Mouse (Mus musculus) megakaryocyte, embryonic 14.5 days (primary cell): ENCODE measurements at regions not wholly inside any gene's neighbourhood (a gene's known extent, or its start where the extent isn't known, plus 50 kb on each side); places are given as distances from the start of the nearest gene placed in this dataset.

Source experiments
- H3K27me3 ChIP-seq: replicated peaks from 2 replicates; pipeline ENCODE3; 2012; ENCODE audit warnings: inconsistent platforms
- H3K36me3 ChIP-seq: replicated peaks from 2 replicates; pipeline ENCODE3; 2012; ENCODE audit warnings: low read length, inconsistent platforms, mixed read lengths
- H3K4me1 ChIP-seq: 2 replicates; pipeline ENCODE4 v1.6.1; 2012; ENCODE audit warnings: inconsistent platforms
- H3K4me3 ChIP-seq: replicated peaks from 2 replicates; pipeline ENCODE3; 2012; ENCODE audit warnings: moderate library complexity, mild to moderate bottlenecking, inconsistent platforms
- H3K9me3 ChIP-seq: 2 replicates; pipeline ENCODE4 v1.6.1; 2012; ENCODE audit warnings: inconsistent platforms
- FLI1 ChIP-seq: IDR thresholded peaks from 2 replicates; pipeline ENCODE4 v1.6.1; 2012; ENCODE audit warnings: low read length, inconsistent platforms, mixed read lengths
- GATA1 ChIP-seq: IDR thresholded peaks from 3 replicates; pipeline ENCODE4 v1.6.1; 2012; ENCODE audit warnings: mixed read lengths, low read length, inconsistent platforms, borderline replicate concordance

DNA sequence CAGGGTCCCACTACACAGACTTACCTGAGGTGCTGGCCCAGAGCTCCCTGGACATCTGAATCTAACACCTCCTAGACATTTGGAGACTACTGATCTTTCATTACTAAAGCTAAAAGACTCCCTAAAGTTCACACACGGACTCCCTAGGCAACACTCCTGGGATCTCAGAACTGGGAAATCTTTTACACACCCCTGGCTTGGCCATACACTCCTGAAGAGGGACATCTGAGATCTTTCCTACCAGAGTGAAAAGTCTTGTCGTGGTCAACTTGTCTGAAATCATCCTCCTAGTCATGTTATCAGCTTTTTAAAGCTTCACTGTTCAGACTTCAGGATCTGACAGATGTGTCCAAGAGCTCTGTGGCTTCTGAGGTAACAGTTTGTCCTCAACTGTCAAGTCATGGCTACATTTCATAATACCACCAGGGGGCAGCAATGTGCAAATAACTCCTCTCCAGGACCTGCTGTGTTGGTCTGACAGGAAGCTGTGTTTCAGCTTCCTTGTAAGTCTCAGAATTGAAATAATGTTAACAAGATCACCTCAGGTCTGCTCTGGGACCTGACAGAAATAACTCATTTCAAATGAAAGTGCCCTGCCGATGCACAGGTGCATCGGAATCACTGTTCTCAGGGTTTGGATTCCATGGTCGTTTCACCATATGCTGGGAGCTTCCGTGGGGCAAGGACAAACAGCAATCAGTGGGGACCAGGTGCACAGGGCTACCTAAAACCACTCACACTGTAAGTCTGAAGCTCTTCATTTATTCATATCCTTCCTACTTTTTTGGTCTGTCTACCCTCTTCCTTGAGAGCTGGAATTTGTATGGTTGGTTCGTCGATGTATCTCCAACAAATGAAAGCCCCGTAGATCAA is 92.3 kb upstream of the C1qtnf7 start:
- Histone ChIP-seq H3K4me3 (no peak overlapping the region), H3K27me3 (no peaks in the 10 kb centered on the region), H3K4me1 (no peaks in the 10 kb centered on the region), H3K36me3 (no peaks in the 10 kb centered on the region), H3K9me3 (no peaks in the 10 kb centered on the region)
- TF ChIP-seq GATA1 = no peak
- TF ChIP-seq FLI1 = no peak

- TF ChIP-seq GATA1 = no peak
- no peak for TF ChIP-seq FLI1
- Histone ChIP-seq H3K4me1 (no peaks in the 10 kb centered on the region), H3K9me3 (no peaks in the 10 kb centered on the region), H3K27me3 (no peaks in the 10 kb centered on the region), H3K36me3 (no peaks in the 10 kb centered on the region), H3K4me3 (no peak overlapping the region)
Observed at GRCm38 (mm10) chr5:43424551-43425257, 90.6 kb upstream of the C1qtnf7 start.

- Histone ChIP-seq H3K9me3 (no peaks in the 10 kb centered on the region), H3K36me3 (no peaks in the 10 kb centered on the region), H3K27me3 (no peaks in the 10 kb centered on the region), H3K4me3 (no peak overlapping the region), H3K4me1 (no peaks in the 10 kb centered on the region)
- TF ChIP-seq GATA1 = no peak
- no peak for TF ChIP-seq FLI1
Observed at GRCm38 (mm10) chr5:43433337-43433736, 82.0 kb upstream of the C1qtnf7 start.

DNA sequence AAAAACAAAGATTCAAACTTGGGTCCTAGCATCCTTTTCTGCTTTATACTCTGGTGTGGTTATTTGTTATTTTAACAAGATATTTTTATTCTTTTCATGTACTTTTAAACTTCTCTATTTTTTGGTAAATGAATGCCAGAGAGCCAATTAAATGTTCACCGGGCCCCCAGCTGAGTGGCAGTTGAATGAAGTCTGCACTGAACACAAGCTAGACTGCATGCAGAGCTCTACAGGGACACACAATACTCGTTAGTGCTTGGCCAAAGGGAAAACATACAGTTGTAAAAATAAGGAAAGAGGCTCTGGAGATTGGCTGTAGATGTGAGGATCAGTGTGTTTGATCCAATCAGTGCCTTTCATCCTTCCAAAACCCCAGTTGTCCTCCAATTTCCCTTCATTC is 76.1 kb upstream of the C1qtnf7 start:
- TF ChIP-seq FLI1 (no peak), GATA1 (no peak)
- Histone ChIP-seq H3K4me3 (no peak overlapping the region), H3K9me3 (no peaks in the 10 kb centered on the region), H3K4me1 (no peaks in the 10 kb centered on the region), H3K36me3 (no peaks in the 10 kb centered on the region), H3K27me3 (no peaks in the 10 kb centered on the region)

DNA sequence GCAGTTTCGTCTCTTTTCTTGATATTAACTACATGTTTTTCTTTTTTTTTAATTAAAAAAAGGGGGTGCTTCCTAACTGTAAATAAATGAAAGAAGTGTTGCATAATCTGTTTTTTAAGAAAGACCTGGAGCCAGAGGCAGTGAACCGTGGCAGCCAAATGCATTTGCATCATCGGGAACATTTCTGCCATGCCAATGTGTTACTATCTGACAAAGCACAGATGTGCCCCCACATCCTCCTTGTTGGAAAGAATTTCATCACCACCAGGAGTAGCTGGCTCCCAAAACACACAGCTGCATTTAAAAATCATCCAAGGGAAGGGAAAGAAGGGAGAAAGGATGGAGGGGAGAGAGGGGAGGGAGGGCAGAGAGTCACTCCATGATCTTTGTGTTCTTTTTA is 74.0 kb upstream of the C1qtnf7 start:
- no peaks in the 10 kb centered on the region for H3K36me3 ChIP-seq
- no peaks in the 10 kb centered on the region for H3K9me3 ChIP-seq
- TF ChIP-seq GATA1 (no peak), FLI1 (no peak)
- H3K4me1 ChIP-seq = no peaks in the 10 kb centered on the region
- no peak overlapping the region for H3K4me3 ChIP-seq
- H3K27me3 ChIP-seq = no peaks in the 10 kb centered on the region

- Histone ChIP-seq H3K9me3 (no peaks in the 10 kb centered on the region), H3K4me1 (no peaks in the 10 kb centered on the region), H3K36me3 (no peaks in the 10 kb centered on the region), H3K27me3 (no peaks in the 10 kb centered on the region), H3K4me3 (no peak overlapping the region)
- TF ChIP-seq FLI1 = no peak
- TF ChIP-seq GATA1 = no peak
Observed at GRCm38 (mm10) chr5:43444582-43445214, 70.6 kb upstream of the C1qtnf7 start.

DNA sequence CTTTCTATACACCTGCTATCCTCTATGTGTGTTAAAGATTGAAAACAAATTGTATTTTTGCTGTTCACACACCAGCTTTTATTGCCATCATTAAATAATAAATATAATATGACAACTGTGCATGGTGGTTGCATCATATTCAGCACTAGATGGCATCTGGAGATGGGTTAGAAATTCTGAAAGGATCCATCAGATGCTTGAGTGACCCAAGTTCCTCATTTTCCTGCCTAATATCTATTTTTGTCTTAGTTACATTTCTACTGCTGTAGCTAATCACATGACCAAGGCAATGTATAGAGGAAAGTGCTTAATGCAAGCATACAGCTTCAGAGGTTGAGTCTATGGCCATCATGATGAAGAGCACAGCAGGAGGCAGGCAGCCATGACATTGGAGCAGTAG is 69.7 kb upstream of the C1qtnf7 start:
- no peak for TF ChIP-seq GATA1
- TF ChIP-seq FLI1 = no peak
- Histone ChIP-seq H3K9me3 (no peaks in the 10 kb centered on the region), H3K36me3 (no peaks in the 10 kb centered on the region), H3K27me3 (no peaks in the 10 kb centered on the region), H3K4me3 (no peak overlapping the region), H3K4me1 (no peaks in the 10 kb centered on the region)

DNA sequence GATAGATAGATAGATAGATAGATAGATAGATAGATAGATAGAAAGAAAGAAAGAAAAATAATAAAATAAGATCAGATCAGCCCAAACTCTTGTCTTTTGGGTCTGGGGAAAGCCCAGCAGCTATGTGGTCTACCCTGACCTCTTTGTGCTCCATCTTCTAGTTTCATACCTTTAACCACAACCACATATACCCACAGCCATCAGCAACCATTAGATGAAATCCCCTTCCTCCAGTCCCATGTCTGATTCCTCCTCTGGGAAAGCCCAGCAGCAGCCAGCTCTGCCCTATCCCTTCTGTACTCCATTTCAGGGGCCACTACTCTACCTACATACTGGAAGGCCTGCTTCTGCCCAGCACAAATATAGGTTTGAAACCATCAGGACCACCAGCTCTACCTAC is 69.0 kb upstream of the C1qtnf7 start:
- TF ChIP-seq GATA1 (no peak), FLI1 (no peak)
- no peaks in the 10 kb centered on the region for H3K27me3 ChIP-seq
- no peaks in the 10 kb centered on the region for H3K9me3 ChIP-seq
- H3K36me3 ChIP-seq = no peaks in the 10 kb centered on the region
- no peak overlapping the region for H3K4me3 ChIP-seq
- H3K4me1 ChIP-seq = no peaks in the 10 kb centered on the region

DNA sequence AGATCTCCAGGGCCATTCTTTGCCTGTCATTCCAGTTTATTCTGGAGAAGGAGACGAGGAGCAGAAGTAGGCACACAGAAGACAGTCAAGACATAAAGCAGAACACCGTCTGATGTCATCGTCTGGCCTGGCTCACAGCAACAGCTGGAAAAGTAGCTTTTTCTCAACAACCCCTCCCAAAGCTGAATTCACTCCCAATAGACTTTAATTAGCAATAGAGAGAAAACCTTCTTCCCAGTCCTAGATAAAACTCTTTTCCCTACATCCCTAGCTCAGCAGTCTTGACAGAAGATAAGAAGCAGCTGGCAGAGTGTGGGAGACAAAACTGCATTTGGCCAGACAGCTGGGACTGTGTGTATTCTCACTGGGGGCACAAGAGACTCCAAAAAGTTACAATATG is 59.3 kb upstream of the C1qtnf7 start:
- Histone ChIP-seq H3K27me3 (no peaks in the 10 kb centered on the region), H3K4me1 (no peaks in the 10 kb centered on the region), H3K4me3 (no peak overlapping the region), H3K9me3 (no peaks in the 10 kb centered on the region), H3K36me3 (no peaks in the 10 kb centered on the region)
- TF ChIP-seq GATA1 (no peak), FLI1 (no peak)

DNA sequence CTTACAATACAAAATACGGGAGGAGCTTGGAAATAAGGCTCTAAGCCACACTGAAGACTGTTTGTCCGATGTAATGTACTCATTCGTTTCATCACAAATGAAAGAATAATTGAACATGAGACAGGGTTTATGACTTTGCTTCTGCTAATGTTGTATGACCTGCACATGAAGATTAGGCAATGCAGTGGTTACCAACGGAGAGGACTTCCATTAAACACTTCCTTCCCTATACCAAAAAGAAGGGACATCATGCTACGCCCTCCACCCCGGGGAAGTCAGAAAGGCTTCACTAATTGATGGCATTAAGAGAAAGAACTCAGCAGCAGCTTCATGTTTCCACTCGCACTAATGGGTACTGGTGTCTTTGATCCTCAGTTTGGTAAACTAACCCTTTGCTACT is 57.6 kb upstream of the C1qtnf7 start:
- TF ChIP-seq GATA1 (no peak), FLI1 (no peak)

More for the DNA sequence above, 57.6 kb upstream of the C1qtnf7 start:
- H3K9me3 ChIP-seq = no peaks in the 10 kb centered on the region
- H3K36me3 ChIP-seq = no peaks in the 10 kb centered on the region
- no peak overlapping the region for H3K4me3 ChIP-seq
- no peaks in the 10 kb centered on the region for H3K27me3 ChIP-seq
- no peaks in the 10 kb centered on the region for H3K4me1 ChIP-seq
